8 mouse cellular contexts compared by ENCODE assay signal in the genomic region with DNA sequence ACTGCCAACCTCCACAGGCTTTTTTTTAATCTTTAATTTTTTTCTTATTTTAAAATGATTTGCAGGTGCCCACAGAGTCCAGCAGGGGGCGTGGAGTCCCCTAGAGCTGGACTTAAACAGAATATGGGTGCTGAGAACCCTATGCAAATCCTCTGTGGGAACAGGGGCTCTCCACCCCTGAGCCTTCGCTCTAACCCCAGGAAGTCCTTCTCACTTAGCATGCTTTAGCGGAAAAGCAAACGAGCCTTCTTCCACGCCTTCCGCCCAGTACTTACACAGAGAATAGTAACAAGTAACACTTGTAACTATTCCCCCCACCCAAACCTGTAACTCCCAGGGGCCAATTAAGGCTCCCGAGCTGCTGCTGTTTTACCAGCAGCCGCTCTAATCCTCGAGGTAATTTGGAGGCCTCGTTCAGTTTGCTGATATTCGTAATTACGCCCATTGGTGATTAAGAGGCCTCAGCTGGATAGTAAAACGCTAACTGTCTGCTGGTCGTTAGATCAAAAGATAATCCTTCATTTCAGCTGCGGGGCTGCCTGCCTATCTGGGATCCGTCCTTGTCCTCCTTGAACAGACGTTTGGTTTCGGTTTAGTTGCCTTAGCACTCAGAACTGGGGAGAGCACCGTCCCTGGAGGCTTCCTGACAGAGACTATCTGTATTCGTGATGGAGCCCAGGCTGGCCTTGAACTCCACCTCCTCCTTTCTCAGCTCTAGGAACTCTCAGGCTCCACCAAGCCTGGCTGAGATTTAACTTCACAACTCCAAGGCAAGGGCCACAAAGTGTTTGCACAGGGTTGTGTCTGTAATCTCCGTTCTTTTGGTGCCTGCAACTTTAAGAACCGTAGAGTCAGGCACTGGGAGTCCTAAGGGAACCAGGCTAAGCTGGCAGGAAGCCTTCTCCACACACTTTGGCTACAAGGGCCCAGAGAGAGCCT. TPM values are rescaled to one million over a fixed set of nuclear protein-coding genes. Genes with fewer than 3 reads are reported as not detected.
DNase-seq lines count a peak whose midpoint lies in the region; ATAC-seq and TF ChIP-seq lines count a peak whose summit lies in the region.

No protein-coding gene starts in this region.

- TF ChIP-seq POLR2A in MEL (IDR thresholded peaks at IDR 0.05; ENCODE audit: control insufficient read depth in 1 of 2, insufficient read depth in 1 of 2, low read depth in 1 of 2, low read length in 2 of 2, poor library complexity in 1 of 2): peak; percentile 42 to 55; a peak in 2 of 4 replicates
- no peak for TF ChIP-seq POLR2A in small intestine, adult 2 months (IDR thresholded peaks at IDR 0.05; ENCODE audit: low read depth, low read length)

- WGBS in kidney, postnatal 0 days: 28% methylated on average over 22 of the region's 22 CpGs
- 21% methylated on average over 22 of the region's 22 CpGs for WGBS in embryonic facial prominence, embryonic 13.5 days
- 21% methylated on average over 22 of the region's 22 CpGs for WGBS in intestine, embryonic 14.5 days
- WGBS in small intestine, adult 2 months: 21% methylated on average over 22 of the region's 22 CpGs

- H3K4me2 ChIP-seq in kidney, postnatal 0 days (ENCODE audit: low read length): no peak overlapping the region
- peak overlapping the region; percentile 17; the same call in 1 of the 2 replicates for H3K4me2 ChIP-seq in embryonic facial prominence, embryonic 13.5 days
- peak overlapping the region; percentile 18 for H3K4me2 ChIP-seq in intestine, embryonic 14.5 days (ENCODE audit: low read length)

- TF ChIP-seq EP300 in MEL (IDR thresholded peaks at IDR 0.05; ENCODE audit: low read depth in 1 of 2, low read length in 2 of 2): peak; percentile 83 to 95

- peak; percentile 34 for DNase-seq in kidney, postnatal 0 days (ENCODE audit: low spot score)
- no peak for DNase-seq in kidney, adult 18-20 months
- DNase-seq in MEL (ENCODE audit: low read depth, low spot score): peak; percentile 90
- no peak for DNase-seq in intestine, embryonic 14.5 days (ENCODE audit: low spot score)
- DNase-seq in cerebellum, postnatal 36 days: no peak
- DNase-seq in urinary bladder, adult 18-20 months (ENCODE audit: low spot score in 2 of 2): no peak

- H3K9me3 ChIP-seq in kidney, postnatal 0 days (replicated peaks; ENCODE audit: low read length): no peaks in the 10 kb centered on the region
- no peaks in the 10 kb centered on the region for H3K9me3 ChIP-seq in MEL (replicated peaks; ENCODE audit: insufficient read depth, low read length)
- H3K9me3 ChIP-seq in embryonic facial prominence, embryonic 13.5 days: no peaks in the 10 kb centered on the region
- no peaks in the 10 kb centered on the region for H3K9me3 ChIP-seq in intestine, embryonic 14.5 days (ENCODE audit: control insufficient read depth, low read length)

- no peaks in the 10 kb centered on the region for H3K4me1 ChIP-seq in kidney, postnatal 0 days (replicated peaks; ENCODE audit: insufficient read depth, low read length)
- H3K4me1 ChIP-seq in MEL (ENCODE audit: control insufficient read depth in 1 of 2, insufficient read depth in 2 of 2, low read length in 2 of 2): peaks cover 15 to 17% of the 10 kb centered on the region in 2 experiments
- peaks cover 21% of the 10 kb centered on the region for H3K4me1 ChIP-seq in embryonic facial prominence, embryonic 13.5 days
- peaks cover 5% of the 10 kb centered on the region; the same call in 1 of the 2 replicates for H3K4me1 ChIP-seq in intestine, embryonic 14.5 days (replicated peaks; ENCODE audit: control insufficient read depth, insufficient read depth, low read length)
- H3K4me1 ChIP-seq in small intestine, adult 2 months (ENCODE audit: control insufficient read depth, insufficient read depth, insufficient read length, low read length): no peaks in the 10 kb centered on the region; the same call in 1 of the 2 replicates

- TF ChIP-seq RAD21 in MEL (IDR thresholded peaks at IDR 0.05; ENCODE audit: low read depth, low read length): peak; percentile 27

- H3K9ac ChIP-seq in kidney, postnatal 0 days (ENCODE audit: low read depth, low read length): no peak overlapping the region
- peak overlapping the region; percentile 70 for H3K9ac ChIP-seq in MEL (ENCODE audit: control insufficient read depth, low read depth, low read length, poor library complexity, severe bottlenecking)
- no peak overlapping the region for H3K9ac ChIP-seq in embryonic facial prominence, embryonic 13.5 days
- no peak overlapping the region for H3K9ac ChIP-seq in intestine, embryonic 14.5 days (ENCODE audit: low read length)

- no peak for ATAC-seq in kidney, postnatal 0 days (replicated peaks; ENCODE audit: low FRiP score, low read depth)
- no peak for ATAC-seq in embryonic facial prominence, embryonic 13.5 days (ENCODE audit: insufficient number of reproducible peaks, insufficient read depth, low FRiP score, low TSS enrichment, low read depth)
- ATAC-seq in intestine, embryonic 14.5 days (replicated peaks; ENCODE audit: low FRiP score, low TSS enrichment, low read depth): no peak

- H3K79me2 ChIP-seq in MEL (ENCODE audit: control insufficient read depth, insufficient read depth, low read length, poor library complexity): no peaks in the 10 kb centered on the region; the same call in 1 of the 2 replicates

- no peaks in the 10 kb centered on the region for H3K36me3 ChIP-seq in kidney, postnatal 0 days (ENCODE audit: insufficient read depth, low read length)
- H3K36me3 ChIP-seq in MEL (ENCODE audit: control insufficient read depth in 1 of 2, insufficient read depth in 2 of 2, low read length in 2 of 2): peaks cover 0 to 11% of the 10 kb centered on the region in 2 experiments; a peak in 2 of 4 replicates
- H3K36me3 ChIP-seq in embryonic facial prominence, embryonic 13.5 days: no peaks in the 10 kb centered on the region
- no peaks in the 10 kb centered on the region for H3K36me3 ChIP-seq in intestine, embryonic 14.5 days (ENCODE audit: control insufficient read depth, insufficient read depth, low read length)
- H3K36me3 ChIP-seq in small intestine, adult 2 months (ENCODE audit: control insufficient read depth, insufficient read depth, low read length): no peaks in the 10 kb centered on the region

- H3K27me3 ChIP-seq in kidney, postnatal 0 days (ENCODE audit: insufficient read depth, low read length): no peaks in the 10 kb centered on the region
- no peaks in the 10 kb centered on the region for H3K27me3 ChIP-seq in MEL (ENCODE audit: control insufficient read depth in 1 of 2, insufficient read depth in 2 of 2, low read length in 2 of 2)
- 0 out of 2 replicates have a peak, but pooled peaks cover 3% of the 10 kb centered on the region for H3K27me3 ChIP-seq in embryonic facial prominence, embryonic 13.5 days
- H3K27me3 ChIP-seq in intestine, embryonic 14.5 days (replicated peaks; ENCODE audit: control insufficient read depth, insufficient read depth, low read length): no peaks in the 10 kb centered on the region
- no peaks in the 10 kb centered on the region for H3K27me3 ChIP-seq in small intestine, adult 2 months (ENCODE audit: control insufficient read depth, insufficient read depth, low read length)

- peak; percentile 40; the same call in 1 of the 2 replicates for TF ChIP-seq CTCF in kidney, postnatal 0 days (IDR thresholded peaks at IDR 0.05; ENCODE audit: low read depth)
- TF ChIP-seq CTCF in MEL (IDR thresholded peaks at IDR 0.05 in 2 of 3, conservative IDR thresholded peaks at IDR 0.05 in 1 of 3; ENCODE audit: control insufficient read depth in 1 of 3, insufficient read depth in 1 of 3, low read depth in 2 of 3, low read length in 3 of 3, poor library complexity in 1 of 3, severe bottlenecking in 1 of 3): peak; percentile 65 to 72 (median 66)
- peak; percentile 58; the same call in 1 of the 2 replicates for TF ChIP-seq CTCF in small intestine, adult 2 months (IDR thresholded peaks at IDR 0.05; ENCODE audit: extremely low read depth, insufficient read length, insufficient replicate concordance, low read depth, low read length)

- no peak overlapping the region for H3K27ac ChIP-seq in kidney, postnatal 0 days
- H3K27ac ChIP-seq in MEL (ENCODE audit: control insufficient read depth, low read depth, low read length): peak overlapping the region; percentile 90
- H3K27ac ChIP-seq in embryonic facial prominence, embryonic 13.5 days: no peak overlapping the region
- no peak overlapping the region for H3K27ac ChIP-seq in intestine, embryonic 14.5 days (ENCODE audit: low read depth)
- H3K27ac ChIP-seq in small intestine, adult 2 months (ENCODE audit: insufficient read depth, low read depth, low read length): no peak overlapping the region

- no peak overlapping the region for H3K4me3 ChIP-seq in kidney, postnatal 0 days (replicated peaks; ENCODE audit: low read depth, low read length)
- peak overlapping the region; percentile 52 to 54 for H3K4me3 ChIP-seq in MEL (ENCODE audit: control insufficient read depth in 1 of 2, insufficient read depth in 1 of 2, low read depth in 2 of 2, low read length in 2 of 2)
- H3K4me3 ChIP-seq in embryonic facial prominence, embryonic 13.5 days: no peak overlapping the region
- H3K4me3 ChIP-seq in intestine, embryonic 14.5 days (ENCODE audit: low read depth, low read length): no peak overlapping the region
- no peak overlapping the region for H3K4me3 ChIP-seq in small intestine, adult 2 months (ENCODE audit: low read depth, low read length)

TF ChIP-seq in MEL, 35 proteins besides CTCF, POLR2A, EP300 and RAD21 (continues in another document):
- TF ChIP-seq JUND (IDR thresholded peaks at IDR 0.05; ENCODE audit: low read depth, low read length) (no peak), GATA1 (IDR thresholded peaks at IDR 0.05; ENCODE audit: low read depth, low read length) (peak; percentile 74), SIN3A (IDR thresholded peaks at IDR 0.05; ENCODE audit: low read length) (peak; percentile 85)

RNA-seq across cellular contexts. Expression of gene Myo1h, which starts 8.0 kb away (rescaled TPM):
- polyA plus RNA-seq in kidney, postnatal 0 days (2015; fragmentation: Nextera tagmentation; extraction: Ambion mirVana): 1.4 and 1.6 TPM in 2 replicates
- total RNA-seq in MEL (2012; rRNA removed): 4.1 and 4.6 TPM in 2 replicates
- under 1 TPM in 1 of 2 experiments, not detected in 1; 0.33 TPM for polyA plus RNA-seq in MEL (2012; ENCODE audit: insufficient read depth in 1 of 2, insufficient read length in 2 of 2, low read depth in 1 of 2, low replicate concordance in 2 of 2, missing spikeins in 1 of 2)
- polyA plus RNA-seq in embryonic facial prominence, embryonic 13.5 days (2015; fragmentation: Nextera tagmentation; extraction: Ambion mirVana): 1.5 and 2.1 TPM in 2 replicates
- 4.4 and 4.6 TPM in 2 replicates for polyA plus RNA-seq in intestine, embryonic 14.5 days (2014; fragmentation: Nextera tagmentation; extraction: Ambion mirVana)
- polyA plus RNA-seq in small intestine, adult 2 months (2012; rRNA removed): 0.27 and 0.85 TPM in 2 replicates

RNA-seq across cellular contexts. Expression of gene Foxn4, which starts 23.4 kb away (rescaled TPM):
- not detected in 2 replicates for polyA plus RNA-seq in kidney, postnatal 0 days (2015; fragmentation: Nextera tagmentation; extraction: Ambion mirVana)
- total RNA-seq in MEL (2012; rRNA removed): not detected in 2 replicates
- polyA plus RNA-seq in MEL (2012; ENCODE audit: insufficient read depth in 1 of 2, insufficient read length in 2 of 2, low read depth in 1 of 2, low replicate concordance in 2 of 2, missing spikeins in 1 of 2): under 1 TPM in 1 of 2 experiments, not detected in 1; 0.07 TPM
- 0.07 and 0.14 TPM in 2 replicates for polyA plus RNA-seq in embryonic facial prominence, embryonic 13.5 days (2015; fragmentation: Nextera tagmentation; extraction: Ambion mirVana)
- polyA plus RNA-seq in intestine, embryonic 14.5 days (2014; fragmentation: Nextera tagmentation; extraction: Ambion mirVana): not detected in 2 replicates
- 0.03 TPM in 1 of 2 replicates, not detected in the other for polyA plus RNA-seq in small intestine, adult 2 months (2012; rRNA removed)

Comparison
In these comparisons a context has a peak if more than half of its experiments do, and no peak if none do; other contexts are left out.
1. DNase-seq: peak in kidney, postnatal 0 days (single experiment) and MEL (single experiment); none in kidney, adult 18-20 months (single experiment), intestine, embryonic 14.5 days (single experiment), cerebellum, postnatal 36 days (0 of 2) and urinary bladder, adult 18-20 months (0 of 2).
2. H3K4me3 ChIP-seq: peak in MEL (2 of 2); none in kidney, postnatal 0 days (single experiment), embryonic facial prominence, embryonic 13.5 days (single experiment), intestine, embryonic 14.5 days (single experiment) and small intestine, adult 2 months (single experiment).
3. Peak in every context shown above with its lines, with median percentiles within 50 percentile points of each other: CTCF ChIP-seq.